Comparison of ENCODE assay signal across 11 mouse cellular contexts in the genomic region with DNA sequence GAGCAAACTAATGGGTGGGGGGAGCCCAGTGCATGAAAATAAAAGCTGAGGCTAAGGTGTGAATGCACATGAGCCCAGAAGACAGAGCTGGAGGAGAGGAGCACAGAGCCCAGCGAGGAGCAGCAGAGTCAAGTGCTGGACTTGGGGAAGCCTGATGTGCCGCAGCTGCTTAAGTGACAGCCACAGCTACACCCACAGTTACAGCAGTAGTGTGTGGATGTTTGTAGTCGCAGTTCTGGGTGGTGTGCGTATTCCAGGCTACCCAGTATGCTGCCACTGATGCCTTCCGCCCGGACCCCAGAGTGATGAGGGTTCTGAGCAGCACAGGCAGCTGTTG.
A peak's percentile ranks its signal among the peaks of the same experiment; 100 is the strongest.
DNase-seq lines count a peak whose midpoint lies in the region; ATAC-seq and TF ChIP-seq lines count a peak whose summit lies in the region.
"Had no signal": no experiment of that assay in that cellular context is flagged by ENCODE, and none has a peak within 500 bp of the region (broad histone marks: within the 10 kb centered on the region; RNA-seq: fewer than 3 reads in every experiment).

No protein-coding gene starts in this region.

- no peak for ATAC-seq in kidney, postnatal 0 days (replicated peaks; ENCODE audit: low FRiP score, low read depth)
- no peak; the same call in 1 of the 2 replicates for ATAC-seq in heart, embryonic 13.5 days (ENCODE audit: extremely low read depth, insufficient number of reproducible peaks, low FRiP score, low TSS enrichment)
- ATAC-seq in erythroblast, adult 5-6 weeks (replicated peaks; ENCODE audit: low FRiP score, poor library complexity, severe bottlenecking) = no peak

- no peak overlapping the region for H3K9ac ChIP-seq in kidney, postnatal 0 days (ENCODE audit: low read depth, low read length)
- H3K9ac ChIP-seq in heart, embryonic 13.5 days = no peak overlapping the region; the same call in 1 of the 2 replicates

- H3K36me3 ChIP-seq in kidney, postnatal 0 days (ENCODE audit: insufficient read depth, low read length) = no peaks in the 10 kb centered on the region
- H3K36me3 ChIP-seq in heart, embryonic 13.5 days = no peaks in the 10 kb centered on the region
- peaks cover 5% of the 10 kb centered on the region; the same call in 1 of the 2 replicates for H3K36me3 ChIP-seq in midbrain, embryonic 10.5 days

- H3K4me3 ChIP-seq in kidney, postnatal 0 days (replicated peaks; ENCODE audit: low read depth, low read length) = no peak overlapping the region
- no peak overlapping the region for H3K4me3 ChIP-seq in heart, embryonic 13.5 days
- no peak overlapping the region for H3K4me3 ChIP-seq in midbrain, embryonic 10.5 days
- H3K4me3 ChIP-seq: myocyte had no signal

- DNase-seq in kidney, postnatal 0 days (ENCODE audit: low spot score) = peak; percentile 63
- no peak for DNase-seq in kidney, postnatal 14 days
- DNase-seq in R1 (ENCODE audit: low read depth, low spot score) = peak; percentile 56
- DNase-seq in lung, postnatal 14 days = peak; percentile 31
- no peak for DNase-seq in layer of hippocampus, adult 9-10 months (ENCODE audit: low spot score)
- no peak for DNase-seq in midbrain, embryonic 10.5 days (ENCODE audit: low spot score)
- DNase-seq: cerebellum, adult 8-10 months; spleen, adult 18-20 months had no signal

- 51% methylated on average over 6 of the region's 6 CpGs for WGBS in kidney, postnatal 0 days
- 57% methylated on average over 6 of the region's 6 CpGs for WGBS in heart, embryonic 13.5 days
- 91% methylated on average over 6 of the region's 6 CpGs for WGBS in midbrain, embryonic 10.5 days

- H3K27ac ChIP-seq in kidney, postnatal 0 days = peak overlapping the region; percentile 74
- H3K27ac ChIP-seq in heart, embryonic 13.5 days (replicated peaks) = peak overlapping the region; percentile 72
- H3K27ac ChIP-seq in midbrain, embryonic 10.5 days (replicated peaks) = no peak overlapping the region

- no peak for TF ChIP-seq CTCF in kidney, postnatal 0 days (IDR thresholded peaks at IDR 0.05; ENCODE audit: low read depth)

- no peaks in the 10 kb centered on the region for H3K9me3 ChIP-seq in kidney, postnatal 0 days (replicated peaks; ENCODE audit: low read length)
- no peaks in the 10 kb centered on the region for H3K9me3 ChIP-seq in heart, embryonic 13.5 days
- no peaks in the 10 kb centered on the region for H3K9me3 ChIP-seq in midbrain, embryonic 10.5 days (replicated peaks)

- H3K4me1 ChIP-seq in kidney, postnatal 0 days (replicated peaks; ENCODE audit: insufficient read depth, low read length) = peaks cover 26% of the 10 kb centered on the region
- H3K4me1 ChIP-seq in heart, embryonic 13.5 days = peaks cover 71% of the 10 kb centered on the region
- peaks cover 9% of the 10 kb centered on the region for H3K4me1 ChIP-seq in midbrain, embryonic 10.5 days

- no peaks in the 10 kb centered on the region for H3K27me3 ChIP-seq in kidney, postnatal 0 days (ENCODE audit: insufficient read depth, low read length)
- no peaks in the 10 kb centered on the region for H3K27me3 ChIP-seq in heart, embryonic 13.5 days (replicated peaks)
- H3K27me3 ChIP-seq in midbrain, embryonic 10.5 days (ENCODE audit: low read depth, poor library complexity, severe bottlenecking) = no peaks in the 10 kb centered on the region

- no peak overlapping the region for H3K4me2 ChIP-seq in kidney, postnatal 0 days (ENCODE audit: low read length)
- H3K4me2 ChIP-seq in heart, embryonic 13.5 days = no peak overlapping the region

Comparison
In these comparisons a context has a peak if more than half of its experiments do, and no peak if none do; other contexts are left out.
1. DNase-seq: peak in kidney, postnatal 0 days (single experiment), R1 (single experiment) and lung, postnatal 14 days (single experiment); none in kidney, postnatal 14 days (single experiment), layer of hippocampus, adult 9-10 months (single experiment) and midbrain, embryonic 10.5 days (single experiment).